Mouse (Mus musculus): ENCODE results near the gene Auts2.

GRCm38 (mm10) chr5:132140816-132141215 is 402.3 kb downstream of the Auts2 start:
- TF ChIP-seq POLR2A (IDR thresholded peaks at IDR 0.05; ENCODE audit: borderline replicate concordance, extremely low read depth, low read depth, low read length) (no peak), CTCF (IDR thresholded peaks at IDR 0.05; ENCODE audit: insufficient read depth, low read length) (no peak)

Data from lung, adult 2 months (tissue).